Mouse (Mus musculus) Patski (cell line): ENCODE measurements around the gene 2310039H08Rik. TPM values are rescaled to one million over a fixed set of nuclear protein-coding genes. Genes with fewer than 3 reads are reported as not detected.
"Not testable (repeated sequence)": the region's sequence is repeated elsewhere in the genome, so short reads cannot be mapped to it uniquely, and the experiment has no call there.

Experiments used
- ATAC-seq: fragments of 100-300 bp; one replicate; pipeline ENCODE4 v1.8.0; 2021
- CTCF ChIA-PET: fragments of 350-600 bp; sonication (Branson Sonifier 250); formaldehyde crosslinking; loops from one replicate; lab custom pipeline; 2022; ENCODE audit warnings: inconsistent platforms; lab: Charles Lee
- POLR2A ChIA-PET: fragments of 350-600 bp; sonication (Branson Sonifier 250); formaldehyde crosslinking; loops from one replicate; lab custom pipeline; 2022; ENCODE audit warnings: antibody characterized with exemption, inconsistent platforms; lab: Charles Lee
- DNase-seq: peaks from one replicate; pipeline ENCODE4 v3.0.0-alpha.2; 2011; ENCODE audit warnings: low read depth, low spot score
- H3K27me3 ChIP-seq: fragments of 371-371 bp; one replicate; pipeline ENCODE4 v1.5.1; 2021
- CTCF ChIP-seq: fragments of 100-300 bp; IDR thresholded peaks from one replicate; pipeline ENCODE4 v1.5.1; 2021
- in situ Hi-C: fragments of 300-500 bp; cut with MboI; formaldehyde crosslinking; loops from 3 replicates; pipeline ENCODE4 v1.11.1; 2018; ENCODE audit warnings: low pct_unique_long_range_greater_than_20kb, mixed read lengths
- polyA plus RNA-seq: library from polyadenylated mRNA; unstranded; gene quantifications from one replicate; pipeline ENCODE4 v1.2.3, GENCODE M21; 2021

The 2310039H08Rik gene
- polyA plus RNA-seq, 1 experiment from 2014 or later, result 24.4 TPM

- ChIA-PET POLR2A (interaction anchor here (0.8 to 2.5 kb wide), 4 partner anchors 10 to 92 kb away, joined by 3 to 5 read pairs (median 4); partner anchors contain the start of gene 2310039H08Rik), CTCF (no interaction called here)
- ATAC-seq (peak; percentile 89), DNase-seq (peak; percentile 84)
- no peak for TF ChIP-seq CTCF
- peaks cover 6% of the 10 kb centered on the region for H3K27me3 ChIP-seq
- in situ Hi-C loops, result no loop called here
Measured at GRCm38 (mm10) chr17:46751794-46752556, 20.5 kb upstream of the 2310039H08Rik start, which contains the start of gene Cnpy3. Gene Cnpy3, minus strand, starts transcription at chr17:46752214.

GRCm38 (mm10) chr17:46758753-46759152 is 13.7 kb upstream of the 2310039H08Rik start:
- H3K27me3 ChIP-seq, result peaks cover 6% of the 10 kb centered on the region
- ATAC-seq (no peak), DNase-seq (no peak)
- CTCF ChIA-PET, result no interaction called here
- no peak for TF ChIP-seq CTCF
- in situ Hi-C loops, result no loop called here
- POLR2A ChIA-PET, result no interaction called here

GRCm38 (mm10) chr17:46763544-46763943 is 8.9 kb upstream of the 2310039H08Rik start, which contains the start of gene Ptcra:
Gene Ptcra, minus strand, starts transcription at chr17:46763712.
- ATAC-seq, result no peak
- DNase-seq, result no peak
- in situ Hi-C loops, result no loop called here
- POLR2A ChIA-PET, result no interaction called here
- no peaks in the 10 kb centered on the region for H3K27me3 ChIP-seq
- no peak for TF ChIP-seq CTCF
- CTCF ChIA-PET, result no interaction called here

- H3K27me3 ChIP-seq, CTCF ChIA-PET, DNase-seq, ATAC-seq, in situ Hi-C loops: not testable (repeated sequence)
- POLR2A ChIA-PET, result interaction anchor here (0.8 kb wide), 1 partner anchor 13 kb away, joined by 4 read pairs; the partner anchor contains the start of gene Cnpy3
Measured at GRCm38 (mm10) chr17:46764916-46765315, 7.5 kb upstream of the 2310039H08Rik start.

GRCm38 (mm10) chr17:46767868-46768267 is 4.6 kb upstream of the 2310039H08Rik start:
- ATAC-seq (no peak), DNase-seq (no peak)
- ChIA-PET CTCF (interaction anchor here (1.3 kb wide), 1 partner anchor 8 kb away, joined by 3 read pairs; no protein-coding TSS in a partner anchor), POLR2A (no interaction called here)
- no peaks in the 10 kb centered on the region for H3K27me3 ChIP-seq
- TF ChIP-seq CTCF, result no peak
- in situ Hi-C loops, result no loop called here

GRCm38 (mm10) chr17:46770546-46770945 is 1.9 kb upstream of the 2310039H08Rik start:
- CTCF ChIA-PET, result no interaction called here
- in situ Hi-C loops, result no loop called here
- ATAC-seq (no peak), DNase-seq (no peak)
- no peaks in the 10 kb centered on the region for H3K27me3 ChIP-seq
- TF ChIP-seq CTCF, result no peak
- POLR2A ChIA-PET, result no interaction called here

GRCm38 (mm10) chr17:46771025-46771424 is 1.4 kb upstream of the 2310039H08Rik start:
- ATAC-seq (no peak), DNase-seq (no peak)
- ChIA-PET POLR2A (interaction anchor here (0.6 kb wide), 1 partner anchor 88 kb away, joined by 3 read pairs; no protein-coding TSS in a partner anchor), CTCF (no interaction called here)
- no peak for TF ChIP-seq CTCF
- H3K27me3 ChIP-seq, result no peaks in the 10 kb centered on the region
- in situ Hi-C loops, result no loop called here

- H3K27me3 ChIP-seq, result no peaks in the 10 kb centered on the region
- TF ChIP-seq CTCF, result no peak
- ChIA-PET POLR2A (interaction anchor here (0.6 to 1.7 kb wide), 4 partner anchors 15 to 896 kb away, joined by 3 to 5 read pairs (median 3); partner anchors contain the start of gene Cnpy3), CTCF (interaction anchor here (0.9 kb wide), 1 partner anchor 67 kb away, joined by 3 read pairs; no protein-coding TSS in a partner anchor)
- ATAC-seq (no peak), DNase-seq (no peak)
- in situ Hi-C loops, result no loop called here
Measured at GRCm38 (mm10) chr17:46771616-46772015, 819 bp upstream of the 2310039H08Rik start.

GRCm38 (mm10) chr17:46772038-46772403 is 414 bp upstream of the 2310039H08Rik start:
- ChIA-PET POLR2A (interaction anchor here (0.6 to 1.7 kb wide), 4 partner anchors 12 to 897 kb away, joined by 3 to 5 read pairs (median 4); partner anchors contain the start of gene Cnpy3), CTCF (interaction anchor here (0.9 kb wide), 1 partner anchor 67 kb away, joined by 3 read pairs; no protein-coding TSS in a partner anchor)
- H3K27me3 ChIP-seq, result no peaks in the 10 kb centered on the region
- TF ChIP-seq CTCF, result no peak
- ATAC-seq (no peak), DNase-seq (no peak)
- in situ Hi-C loops, result no loop called here

- in situ Hi-C loops, result no loop called here
- CTCF ChIA-PET, result interaction anchor here (1.0 to 1.3 kb wide), 2 partner anchors 37 to 39 kb away, joined by 3 to 4 read pairs; no protein-coding TSS in a partner anchor
- POLR2A ChIA-PET, result interaction anchor here (0.6 to 1.7 kb wide), 6 partner anchors 12 to 162 kb away, joined by 3 to 5 read pairs (median 4); partner anchors contain the start of genes Cnpy3, Klhdc3 and Tbcc
- peak; percentile 61 for TF ChIP-seq CTCF
- no peaks in the 10 kb centered on the region for H3K27me3 ChIP-seq
- no peak for DNase-seq
- no peak for ATAC-seq
Measured at GRCm38 (mm10) chr17:46773278-46774130, 1.1 kb downstream of the 2310039H08Rik start.
